Mouse (Mus musculus): ENCODE results near the gene Tctn1. TPM values are rescaled to one million over a fixed set of nuclear protein-coding genes. Genes with fewer than 3 reads are reported as not detected.
A peak's percentile ranks its signal among the peaks of the same experiment; 100 is the strongest.

Tctn1 gene
- total and polyA plus RNA-seq, 3 experiments: 3.8 to 6.0 TPM; not detected in 1

- DNase-seq (ENCODE audit: low read depth, low spot score): no peak
- peaks cover 3% of the 10 kb centered on the region; the same call in 1 of the 2 replicates for H3K79me2 ChIP-seq (ENCODE audit: control insufficient read depth, insufficient read depth, low read length, poor library complexity)
- peaks cover 2 to 20% of the 10 kb centered on the region in 2 experiments; a peak in 3 of 4 replicates for H3K4me1 ChIP-seq (ENCODE audit: control insufficient read depth in 1 of 2, insufficient read depth in 2 of 2, low read length in 2 of 2)
- no peak overlapping the region for H3K4me3 ChIP-seq (ENCODE audit: control insufficient read depth in 1 of 2, insufficient read depth in 1 of 2, low read depth in 2 of 2, low read length in 2 of 2)
- no peak overlapping the region for H3K9ac ChIP-seq (ENCODE audit: control insufficient read depth, low read depth, low read length, poor library complexity, severe bottlenecking)
- TF ChIP-seq CTCF (IDR thresholded peaks at IDR 0.05 in 2 of 3, conservative IDR thresholded peaks at IDR 0.05 in 1 of 3; ENCODE audit: control insufficient read depth in 1 of 3, insufficient read depth in 1 of 3, low read depth in 2 of 3, low read length in 3 of 3, poor library complexity in 1 of 3, severe bottlenecking in 1 of 3): peak; percentile 11 to 54 (median 22); a peak in 3 of 6 replicates
- TF ChIP-seq UBTF (IDR thresholded peaks at IDR 0.05; ENCODE audit: borderline replicate concordance, insufficient read depth, low read depth, low read length): no peak
- peak; percentile 61; the same call in 1 of the 2 replicates for TF ChIP-seq MYC (IDR thresholded peaks at IDR 0.05; ENCODE audit: low read depth, low read length)
- no peak overlapping the region for H3K27ac ChIP-seq (ENCODE audit: control insufficient read depth, low read depth, low read length)
- peaks cover 0 to 21% of the 10 kb centered on the region in 2 experiments; a peak in 2 of 4 replicates for H3K36me3 ChIP-seq (ENCODE audit: control insufficient read depth in 1 of 2, insufficient read depth in 2 of 2, low read length in 2 of 2)
- H3K9me3 ChIP-seq (replicated peaks; ENCODE audit: insufficient read depth, low read length): no peaks in the 10 kb centered on the region
- no peaks in the 10 kb centered on the region for H3K27me3 ChIP-seq (ENCODE audit: control insufficient read depth in 1 of 2, insufficient read depth in 2 of 2, low read length in 2 of 2)
Measured at GRCm38 (mm10) chr5:122265942-122266341, 1.7 kb upstream of the Tctn1 start.

GRCm38 (mm10) chr5:122265187-122265586 lies 927 bp upstream of the Tctn1 start:
- H3K9ac ChIP-seq (ENCODE audit: control insufficient read depth, low read depth, low read length, poor library complexity, severe bottlenecking): peak overlapping the region; percentile 46
- H3K4me1 ChIP-seq (ENCODE audit: control insufficient read depth in 1 of 2, insufficient read depth in 2 of 2, low read length in 2 of 2): peaks cover 2 to 20% of the 10 kb centered on the region in 2 experiments; a peak in 3 of 4 replicates
- peak; percentile 82 for DNase-seq (ENCODE audit: low read depth, low spot score)
- peaks cover 0 to 21% of the 10 kb centered on the region in 2 experiments; a peak in 2 of 4 replicates for H3K36me3 ChIP-seq (ENCODE audit: control insufficient read depth in 1 of 2, insufficient read depth in 2 of 2, low read length in 2 of 2)
- H3K4me3 ChIP-seq (ENCODE audit: control insufficient read depth in 1 of 2, insufficient read depth in 1 of 2, low read depth in 2 of 2, low read length in 2 of 2): peak overlapping the region; percentile 47 to 53
- H3K27me3 ChIP-seq (ENCODE audit: control insufficient read depth in 1 of 2, insufficient read depth in 2 of 2, low read length in 2 of 2): no peaks in the 10 kb centered on the region
- H3K9me3 ChIP-seq (replicated peaks; ENCODE audit: insufficient read depth, low read length): no peaks in the 10 kb centered on the region
- peaks cover 3% of the 10 kb centered on the region; the same call in 1 of the 2 replicates for H3K79me2 ChIP-seq (ENCODE audit: control insufficient read depth, insufficient read depth, low read length, poor library complexity)
- H3K27ac ChIP-seq (ENCODE audit: control insufficient read depth, low read depth, low read length): peak overlapping the region; percentile 48; the same call in 1 of the 2 replicates
- TF ChIP-seq HCFC1 (IDR thresholded peaks at IDR 0.05; ENCODE audit: low read depth, low read length): no peak
- TF ChIP-seq GABPA (IDR thresholded peaks at IDR 0.05; ENCODE audit: low read depth, low read length): no peak
- TF ChIP-seq ELF1 (IDR thresholded peaks at IDR 0.05; ENCODE audit: low read depth, low read length): no peak
- no peak for TF ChIP-seq JUND (IDR thresholded peaks at IDR 0.05; ENCODE audit: low read depth, low read length)
- TF ChIP-seq EP300 (IDR thresholded peaks at IDR 0.05; ENCODE audit: low read depth in 1 of 2, low read length in 2 of 2): no peak
- TF ChIP-seq BHLHE40 (IDR thresholded peaks at IDR 0.05; ENCODE audit: borderline replicate concordance, low read depth, low read length): no peak
- peak; percentile 34; the same call in 1 of the 2 replicates for TF ChIP-seq MYC (IDR thresholded peaks at IDR 0.05; ENCODE audit: low read depth, low read length)
- TF ChIP-seq NRF1 (IDR thresholded peaks at IDR 0.05; ENCODE audit: insufficient read depth, low read depth, low read length, poor library complexity, severe bottlenecking): no peak
- TF ChIP-seq MEF2A (IDR thresholded peaks at IDR 0.05; ENCODE audit: extremely low read depth, insufficient replicate concordance, low read depth, low read length, poor library complexity, severe bottlenecking): no peak
- no peak for TF ChIP-seq ETS1 (IDR thresholded peaks at IDR 0.05; ENCODE audit: low read depth, low read length)
- no peak for TF ChIP-seq POLR2AphosphoS2 (IDR thresholded peaks at IDR 0.05; ENCODE audit: low read length)
- no peak for TF ChIP-seq USF2 (IDR thresholded peaks at IDR 0.05; ENCODE audit: borderline replicate concordance in 1 of 2, insufficient read depth in 1 of 2, low read depth in 1 of 2, low read length in 2 of 2)
- no peak for TF ChIP-seq POLR2A (IDR thresholded peaks at IDR 0.05; ENCODE audit: control insufficient read depth in 1 of 2, insufficient read depth in 1 of 2, low read depth in 1 of 2, low read length in 2 of 2, poor library complexity in 1 of 2)
- TF ChIP-seq MAX (IDR thresholded peaks at IDR 0.05; ENCODE audit: low read length): no peak; the same call in 1 of the 2 replicates
- TF ChIP-seq CHD2 (IDR thresholded peaks at IDR 0.05; ENCODE audit: low read length): no peak
- TF ChIP-seq ZKSCAN1 (IDR thresholded peaks at IDR 0.05; ENCODE audit: low read depth, low read length): no peak
- TF ChIP-seq TBP (IDR thresholded peaks at IDR 0.05; ENCODE audit: low read depth, low read length): no peak
- TF ChIP-seq MXI1 (IDR thresholded peaks at IDR 0.05; ENCODE audit: low read depth, low read length): no peak
- TF ChIP-seq UBTF (IDR thresholded peaks at IDR 0.05; ENCODE audit: borderline replicate concordance, insufficient read depth, low read depth, low read length): no peak
- TF ChIP-seq POLR2AphosphoS5 (IDR thresholded peaks at IDR 0.05; ENCODE audit: borderline replicate concordance, low read depth, low read length): no peak
- TF ChIP-seq TAL1 (IDR thresholded peaks at IDR 0.05; ENCODE audit: low read length): no peak
- no peak for TF ChIP-seq GATA1 (IDR thresholded peaks at IDR 0.05; ENCODE audit: low read depth, low read length)
- TF ChIP-seq RAD21 (IDR thresholded peaks at IDR 0.05; ENCODE audit: low read depth, low read length): peak; percentile 69
- no peak for TF ChIP-seq NELFE (IDR thresholded peaks at IDR 0.05; ENCODE audit: low read depth, low read length)
- peak; percentile 71 for TF ChIP-seq SMC3 (IDR thresholded peaks at IDR 0.05; ENCODE audit: low read depth, low read length)
- peak; percentile 48 for TF ChIP-seq ZC3H11A (IDR thresholded peaks at IDR 0.05; ENCODE audit: low read depth, low read length)
- TF ChIP-seq MYB (IDR thresholded peaks at IDR 0.05; ENCODE audit: low read depth, low read length): no peak
- no peak; the same call in 1 of the 2 replicates for TF ChIP-seq SIN3A (IDR thresholded peaks at IDR 0.05; ENCODE audit: low read length)
- TF ChIP-seq USF1 (IDR thresholded peaks at IDR 0.05; ENCODE audit: low read depth, low read length): no peak
- TF ChIP-seq ZMIZ1 (IDR thresholded peaks at IDR 0.05; ENCODE audit: low read depth, low read length): no peak

Data from MEL (cell line).